Mouse (Mus musculus) liver, postnatal 0 days (tissue): Measurements from ENCODE around the gene Atxn7l2.

Experiments
- CTCF ChIP-seq: sonication (generic); IDR thresholded peaks from 2 replicates; pipeline ENCODE4 v1.5.1; 2016; ENCODE audit warnings: antibody characterized with exemption, low read depth
- EP300 ChIP-seq: IDR thresholded peaks from 2 replicates; pipeline ENCODE4 v1.6.1; 2016; ENCODE audit warnings: antibody characterized with exemption, low read depth, mild to moderate bottlenecking

GRCm38 (mm10) chr3:108193686-108194085 is 17.0 kb downstream of the Atxn7l2 start:
- TF ChIP-seq CTCF (no peak), EP300 (no peak)
